Mouse (Mus musculus) testis, adult 10 weeks (tissue): ENCODE measurements around the gene C1qtnf4. TPM values are rescaled to one million over a fixed set of nuclear protein-coding genes. Genes with fewer than 3 reads are reported as not detected.

Experiments used
- polyA plus RNA-seq: library from polyadenylated mRNA; stranded (reverse); fragments of 350-450 nt; fragmentation: Illumina TruSeq; extraction: RNeasy Lipid Tissue Mini Kit (QIAGEN cat#74804); gene quantifications from one replicate; pipeline ENCODE4 v1.2.3, GENCODE M21; 2014; ENCODE audit warnings: low read depth, low replicate concordance

Gene C1qtnf4
- not detected for polyA plus RNA-seq

DNA sequence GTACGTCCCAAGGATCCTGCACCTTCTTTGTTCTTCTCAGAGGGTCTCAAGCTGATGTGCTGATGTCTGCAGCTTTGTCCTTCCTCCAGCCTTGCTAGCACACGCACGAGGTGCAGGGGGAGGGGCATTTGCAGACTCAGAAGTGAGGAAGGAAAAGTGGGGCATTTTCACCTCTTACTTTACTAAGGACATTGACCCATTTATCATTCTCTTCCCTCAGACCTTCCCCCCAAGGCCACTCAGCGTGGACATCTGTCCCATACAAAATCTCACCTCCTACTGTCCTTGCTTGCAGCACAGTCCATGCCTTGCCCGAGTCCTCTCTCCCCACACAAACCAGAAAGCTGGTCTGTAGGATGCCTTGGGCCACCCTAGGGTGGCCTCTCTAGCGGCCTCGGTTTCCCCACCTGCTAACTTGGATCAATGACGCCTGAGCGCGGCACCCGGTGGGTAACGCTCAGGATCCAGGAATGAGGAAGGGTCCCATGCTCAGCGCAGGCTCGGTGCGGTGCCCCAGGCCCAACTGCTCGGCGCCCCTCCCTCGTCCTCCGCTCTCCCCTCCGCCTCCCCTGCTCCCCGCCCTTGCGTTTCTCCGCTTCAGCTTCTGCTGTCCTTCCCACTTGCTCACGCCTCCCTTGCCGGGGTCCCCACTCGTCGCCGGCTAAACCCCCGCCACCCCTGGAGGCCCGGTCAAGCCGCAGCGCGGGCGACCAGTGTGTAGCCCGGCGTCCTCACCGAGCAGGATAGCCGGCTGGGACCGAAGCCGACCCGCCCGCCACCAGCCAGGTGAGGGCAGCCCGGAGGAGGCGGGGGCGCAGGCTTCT lies at the start of gene C1qtnf4:
C1qtnf4 (plus strand) TSS at position 643 of the 824 bp plus-strand sequence.

DNA sequence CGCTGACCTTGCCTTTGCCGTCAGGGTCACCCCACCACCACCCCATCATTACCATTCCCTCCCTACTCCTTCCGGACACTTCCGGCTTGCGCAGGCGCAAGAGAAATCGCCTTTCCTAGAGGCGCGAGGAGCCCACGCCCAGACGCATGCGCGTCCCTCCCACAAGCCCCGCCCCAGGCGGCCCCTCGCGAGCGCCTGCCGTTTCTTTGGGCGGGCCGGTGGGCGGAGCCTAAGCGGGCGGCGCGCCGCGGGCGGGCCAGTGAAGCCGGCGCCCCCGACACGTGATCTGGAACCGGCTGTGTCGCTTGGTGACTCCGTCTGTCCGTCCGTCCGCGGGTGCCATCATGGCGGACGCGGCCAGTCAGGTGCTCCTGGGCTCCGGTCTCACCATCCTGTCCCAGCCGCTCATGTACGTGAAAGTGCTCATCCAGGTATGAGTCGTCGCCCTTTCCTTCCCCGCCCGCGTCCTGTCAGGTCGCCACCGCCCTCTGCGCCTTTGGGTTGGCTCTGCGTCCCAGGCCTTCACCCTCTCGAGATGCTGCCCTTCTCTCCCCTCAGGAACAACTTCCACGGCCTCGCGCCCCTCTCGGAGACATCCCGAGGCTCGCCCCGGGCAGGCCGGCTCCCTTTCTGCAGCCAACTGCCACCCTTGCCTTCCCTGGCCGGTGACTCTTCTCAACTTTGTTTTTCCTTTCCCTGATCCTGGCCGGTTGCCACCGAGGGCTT lies 38.5 kb upstream of the C1qtnf4 start, which contains the start of gene Mtch2:
Mtch2 (plus strand) TSS at position 201 of the 726 bp plus-strand sequence.

DNA sequence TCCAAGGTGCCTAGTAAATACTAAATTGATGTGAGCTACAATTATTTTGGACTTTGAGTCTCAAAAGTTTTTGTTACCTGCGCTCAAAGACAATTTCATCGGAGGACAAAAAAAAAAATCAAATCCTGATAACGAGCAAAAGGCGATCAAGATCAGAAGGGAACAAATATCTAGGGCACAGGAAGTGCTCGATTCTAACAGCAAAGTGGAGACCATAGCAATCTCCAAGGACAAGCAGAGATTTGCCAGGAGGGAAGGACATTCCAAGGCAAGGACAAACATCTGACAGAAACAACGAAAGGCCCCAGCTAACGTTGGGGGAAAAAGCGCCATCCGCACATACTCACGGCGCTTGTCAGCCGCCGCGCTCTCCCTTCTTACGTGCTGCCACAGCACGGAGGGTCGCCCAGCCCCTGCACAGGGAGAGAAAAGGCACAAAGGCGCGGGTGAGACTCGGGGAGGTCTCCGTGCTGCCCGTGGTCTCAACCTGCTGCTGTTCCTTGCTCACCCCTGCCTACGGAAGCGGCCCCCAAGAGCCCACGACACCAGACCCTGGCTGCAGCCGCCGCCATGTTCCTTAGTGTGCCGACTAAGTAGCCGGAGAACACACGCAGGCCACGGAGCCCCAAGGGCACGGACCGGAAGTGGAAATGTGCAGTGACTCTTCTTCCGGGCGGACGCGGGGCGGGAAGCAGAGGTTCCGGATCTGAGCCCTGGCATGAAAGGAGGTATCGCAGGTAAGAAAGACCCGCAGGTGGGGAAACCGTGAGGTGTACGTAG lies 18.6 kb downstream of the C1qtnf4 start, which contains the start of the genes Kbtbd4 and Ndufs3:
Kbtbd4 (plus strand) TSS at position 665 of the 780 bp plus-strand sequence.
Ndufs3 (minus strand) TSS at position 752 of the 780 bp plus-strand sequence.

Other genes starting within 250 kb of the C1qtnf4 start
- gene Nup160, start 208.6 kb upstream of the C1qtnf4 start, polyA plus RNA-seq, result 80.7 TPM
- 78.3 TPM for gene Fnbp4, start 140.5 kb upstream of the C1qtnf4 start, polyA plus RNA-seq
- gene Agbl2, start 103.1 kb upstream of the C1qtnf4 start, polyA plus RNA-seq, result 87.1 TPM
- 1,405 TPM for gene Mtch2, start 38.7 kb upstream of the C1qtnf4 start, polyA plus RNA-seq
- 24.8 TPM for gene Kbtbd4, start 18.9 kb downstream of the C1qtnf4 start, polyA plus RNA-seq
- gene Ndufs3, start 19.0 kb downstream of the C1qtnf4 start, polyA plus RNA-seq, result 133 TPM
- 40.5 TPM for gene Celf1, start 54.5 kb downstream of the C1qtnf4 start, polyA plus RNA-seq
- not detected for gene Rapsn, start 149.8 kb downstream of the C1qtnf4 start, polyA plus RNA-seq
- gene Psmc3, start 168.1 kb downstream of the C1qtnf4 start, polyA plus RNA-seq, result 727 TPM
- gene Slc39a13, start 184.6 kb downstream of the C1qtnf4 start, polyA plus RNA-seq, result 6.5 TPM
- gene Spi1, start 196.5 kb downstream of the C1qtnf4 start, polyA plus RNA-seq, result 1.7 TPM
- gene Mybpc3, start 232.3 kb downstream of the C1qtnf4 start, polyA plus RNA-seq, result not detected